Mouse (Mus musculus) thymus, postnatal 0 days (tissue): ENCODE measurements at regions not wholly inside any gene's neighbourhood (a gene's known extent, or its start where the extent isn't known, plus 50 kb on each side); places are given as distances from the start of the nearest gene placed in this dataset.

ENCODE experiments used
- DNase-seq: peaks from one replicate; pipeline ENCODE4 v3.0.0-alpha.2; 2015; ENCODE audit warnings: low spot score

- DNase-seq, result no peak
These were observed 253.3 kb upstream of the Sulf2 start for GRCm38 (mm10) chr2:166408806-166409205.

- DNase-seq, result no peak
These were observed 252.5 kb upstream of the Sulf2 start for GRCm38 (mm10) chr2:166408009-166408408.

- no peak for DNase-seq
These were observed 251.4 kb upstream of the Sulf2 start for GRCm38 (mm10) chr2:166406826-166407225.

- no peak for DNase-seq
These were observed 247.9 kb upstream of the Sulf2 start for GRCm38 (mm10) chr2:166403319-166403718.

GRCm38 (mm10) chr2:166401860-166402259 is 246.4 kb upstream of the Sulf2 start:
- no peak for DNase-seq

- DNase-seq, result no peak
These were observed 244.8 kb upstream of the Sulf2 start for GRCm38 (mm10) chr2:166400304-166400703.

GRCm38 (mm10) chr2:166399140-166399830 is 243.8 kb upstream of the Sulf2 start:
- no peak for DNase-seq

- no peak for DNase-seq
These were observed 243.3 kb upstream of the Sulf2 start for GRCm38 (mm10) chr2:166398774-166399139.

- no peak for DNase-seq
These were observed 242.7 kb upstream of the Sulf2 start for GRCm38 (mm10) chr2:166398156-166398555.

- no peak for DNase-seq
These were observed 239.2 kb upstream of the Sulf2 start for GRCm38 (mm10) chr2:166394666-166395065.

GRCm38 (mm10) chr2:166391176-166391575 is 235.7 kb upstream of the Sulf2 start:
- DNase-seq, result no peak

- no peak for DNase-seq
These were observed 232.6 kb upstream of the Sulf2 start for GRCm38 (mm10) chr2:166388050-166388449.

GRCm38 (mm10) chr2:166386817-166387216 is 231.4 kb upstream of the Sulf2 start:
- no peak for DNase-seq

GRCm38 (mm10) chr2:166384583-166384982 is 229.1 kb upstream of the Sulf2 start:
- DNase-seq, result no peak

- DNase-seq, result no peak
These were observed 227.9 kb upstream of the Sulf2 start for GRCm38 (mm10) chr2:166383356-166383755.

- DNase-seq, result no peak
These were observed 226.7 kb upstream of the Sulf2 start for GRCm38 (mm10) chr2:166382180-166382579.

GRCm38 (mm10) chr2:166380854-166381253 is 225.4 kb upstream of the Sulf2 start:
- DNase-seq, result no peak

- no peak for DNase-seq
These were observed 222.9 kb upstream of the Sulf2 start for GRCm38 (mm10) chr2:166378325-166378724.

- no peak for DNase-seq
These were observed 221.9 kb upstream of the Sulf2 start for GRCm38 (mm10) chr2:166377329-166377728.

- no peak for DNase-seq
These were observed 220.2 kb upstream of the Sulf2 start for GRCm38 (mm10) chr2:166375639-166376038.

GRCm38 (mm10) chr2:166370776-166371175 is 215.3 kb upstream of the Sulf2 start:
- DNase-seq, result no peak

GRCm38 (mm10) chr2:166361645-166362044 is 206.2 kb upstream of the Sulf2 start:
- no peak for DNase-seq

GRCm38 (mm10) chr2:166360786-166361185 is 205.3 kb upstream of the Sulf2 start:
- no peak for DNase-seq

- no peak for DNase-seq
These were observed 204.5 kb upstream of the Sulf2 start for GRCm38 (mm10) chr2:166359995-166360394.
